Mouse (Mus musculus): ENCODE results near the gene Actl6b.

Actl6b gene

DNA sequence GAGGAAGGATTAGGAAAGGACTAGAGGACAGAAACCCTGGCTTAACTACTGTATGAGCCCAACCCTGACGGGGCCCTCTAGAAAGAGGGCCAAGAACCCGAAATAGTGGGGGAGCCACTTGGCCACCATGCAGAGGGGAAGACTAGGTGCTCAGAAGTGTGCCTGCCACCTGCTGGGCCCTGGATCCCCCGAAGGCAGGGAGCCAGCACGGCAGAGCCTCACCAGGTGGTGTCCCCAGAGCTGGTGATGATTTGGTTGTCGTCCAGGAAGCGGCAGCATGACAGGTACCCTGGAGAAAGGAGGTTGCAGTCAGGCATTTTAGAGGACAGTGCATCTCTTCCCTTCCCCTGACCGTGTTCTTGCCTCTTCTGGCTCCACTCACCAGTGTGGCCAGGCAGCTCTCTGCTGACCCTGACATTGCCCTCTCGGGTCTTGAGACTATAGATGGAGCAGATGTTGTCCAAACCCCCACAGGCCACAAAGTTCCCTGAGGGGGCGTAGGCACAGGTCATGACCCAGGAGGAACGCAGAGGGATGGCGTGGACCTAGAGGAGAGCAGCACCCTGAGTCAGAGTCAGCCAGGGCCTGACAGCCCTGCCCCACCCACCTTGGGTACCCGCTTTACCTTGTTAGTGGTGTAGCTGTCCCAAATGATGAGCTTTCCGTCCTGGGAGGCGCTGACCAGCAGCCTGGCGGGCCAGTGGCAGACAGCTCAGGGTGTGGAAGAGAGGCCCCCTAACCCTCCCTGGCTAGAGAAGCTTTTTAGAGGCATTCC, 23.9 kb upstream of the Actl6b start:
- DNase-seq (ENCODE audit: low spot score), result peak; percentile 26

GRCm38 (mm10) chr5:137530075-137530474, 23.2 kb upstream of the Actl6b start:
- no peak for DNase-seq (ENCODE audit: low spot score)

DNA sequence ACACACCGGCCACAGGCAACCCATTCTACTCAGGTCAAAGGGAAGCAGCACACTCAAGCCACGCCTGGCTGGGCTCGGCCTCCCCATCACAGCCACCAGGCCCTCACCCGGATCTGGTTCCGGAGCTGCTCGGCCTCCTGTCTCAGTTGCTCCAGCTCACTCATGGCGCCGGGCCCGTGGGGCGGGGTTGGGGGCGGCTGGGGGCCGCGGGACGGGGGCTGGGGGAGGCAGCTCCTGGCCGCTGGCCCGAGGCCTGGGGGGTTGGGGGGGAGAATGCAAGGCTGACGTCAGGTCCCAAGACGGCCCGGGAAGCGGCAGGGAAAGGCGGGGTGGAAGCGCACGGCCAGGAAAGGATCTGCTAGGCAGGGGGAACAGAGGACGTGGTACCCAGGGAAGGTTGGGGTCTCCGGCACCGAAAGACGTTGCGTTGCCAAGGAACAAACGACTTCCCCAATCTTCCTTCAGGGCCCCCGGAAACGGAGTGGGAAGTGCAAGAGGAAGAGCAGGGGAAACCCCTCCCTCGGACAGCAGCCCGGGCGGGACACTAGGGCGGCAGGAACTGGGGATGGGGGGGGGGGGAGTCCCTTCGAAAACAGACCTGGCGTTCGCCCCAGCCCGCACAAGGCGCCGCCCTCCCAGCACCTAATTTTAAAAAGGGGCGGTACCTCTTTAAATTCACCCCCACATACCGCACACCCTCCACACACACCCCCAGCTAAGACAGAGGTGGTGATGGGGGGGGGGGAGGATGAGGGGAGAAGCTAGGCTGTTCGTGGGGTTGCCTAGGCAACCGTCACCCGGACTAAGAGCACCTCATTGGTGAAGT, 22.5 kb upstream of the Actl6b start:
- DNase-seq (ENCODE audit: low spot score), result peak; percentile 81

GRCm38 (mm10) chr5:137531414-137532130, 21.7 kb upstream of the Actl6b start:
- DNase-seq (ENCODE audit: low spot score), result peak; percentile 70

DNA sequence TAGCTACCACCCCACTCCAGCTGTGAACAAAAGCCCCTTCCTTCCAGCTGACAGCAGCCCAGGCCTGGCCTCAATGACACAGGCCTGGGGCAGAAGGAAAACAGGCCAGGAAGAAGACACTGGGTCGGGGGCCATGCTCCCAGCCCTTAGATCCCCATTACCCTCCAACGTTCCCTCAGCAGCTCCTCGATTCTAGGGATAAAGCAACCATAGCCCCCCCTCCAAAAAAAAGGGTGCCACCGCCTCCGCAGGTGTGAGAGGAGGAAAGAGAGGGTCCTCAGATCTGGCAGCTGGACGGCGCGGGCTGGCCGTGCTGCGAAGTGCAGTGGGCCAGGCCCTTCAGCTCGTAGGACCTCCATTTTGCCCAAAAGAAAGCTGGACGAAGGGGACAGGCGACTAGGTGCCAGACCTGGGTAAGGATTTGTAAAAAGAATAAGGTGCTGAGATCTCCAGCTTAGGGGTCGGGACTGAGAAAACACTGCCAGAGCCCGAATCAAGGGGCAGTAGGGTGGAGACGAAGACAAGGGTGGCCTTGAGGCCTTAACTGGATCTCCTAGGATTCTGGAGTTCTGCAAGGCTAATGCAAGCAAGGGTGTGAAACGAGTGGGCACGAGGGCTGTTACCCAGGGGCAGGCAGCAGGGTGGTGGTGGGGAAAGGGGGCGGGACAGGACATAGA, 21.0 kb upstream of the Actl6b start:
- DNase-seq (ENCODE audit: low spot score), result no peak

DNA sequence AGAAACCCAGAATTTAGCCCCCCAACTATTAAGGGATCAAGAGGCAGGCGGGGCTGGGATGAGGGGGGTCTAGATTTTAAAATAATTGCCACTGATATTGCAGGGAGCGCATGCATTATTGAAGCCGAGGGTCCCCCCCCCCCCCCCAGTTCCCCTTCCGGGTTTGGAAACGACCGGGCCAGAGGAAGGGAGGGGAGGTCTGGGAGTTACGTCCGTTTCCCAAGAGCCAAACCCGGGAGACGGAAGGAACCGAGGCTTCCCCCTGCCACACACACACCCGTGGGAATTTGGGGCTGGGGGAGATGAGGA, 20.6 kb upstream of the Actl6b start:
- DNase-seq (ENCODE audit: low spot score), result no peak

DNA sequence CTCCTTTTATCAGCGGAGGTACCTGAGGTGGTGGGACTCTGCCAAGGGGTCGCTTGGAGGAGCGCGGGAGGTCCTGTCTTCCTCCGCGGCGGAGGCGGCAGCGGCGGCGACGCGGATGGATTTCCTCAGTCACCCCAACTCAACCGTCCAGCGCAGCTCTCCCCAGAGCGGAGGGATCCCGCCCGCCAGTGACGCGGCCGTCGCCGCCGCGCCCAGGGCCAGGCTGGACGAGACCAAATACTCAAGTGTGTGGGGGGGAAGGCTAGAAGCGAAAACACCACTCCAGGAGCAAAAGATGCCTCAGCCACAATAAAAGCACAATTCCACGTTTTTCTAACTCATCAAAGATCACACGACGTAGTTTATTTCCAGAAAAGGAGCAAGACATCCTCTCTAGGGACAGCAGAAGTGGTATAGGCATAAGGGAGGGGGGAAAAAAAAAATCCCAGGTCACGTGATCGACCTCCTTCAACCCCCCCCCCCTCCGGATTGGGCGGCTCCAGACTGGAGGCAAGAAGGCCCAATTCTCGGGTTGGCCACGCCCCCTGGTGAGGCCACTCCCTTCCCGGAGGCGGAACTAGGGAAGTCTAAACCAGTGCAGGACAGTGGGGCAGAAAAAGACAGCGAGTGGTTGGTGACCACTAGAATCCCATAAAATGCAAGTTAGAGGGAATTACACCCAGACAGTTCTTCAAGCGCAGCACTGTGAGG, 20.0 kb upstream of the Actl6b start, which contains the start of the genes Epo and Gnb2:
Gene Epo, minus strand, starts transcription at position 126 of the 711 bp plus-strand sequence.
Gene Gnb2, minus strand, starts transcription at position 394 of the 711 bp plus-strand sequence.
- peak; percentile 99 for DNase-seq (ENCODE audit: low spot score)

DNA sequence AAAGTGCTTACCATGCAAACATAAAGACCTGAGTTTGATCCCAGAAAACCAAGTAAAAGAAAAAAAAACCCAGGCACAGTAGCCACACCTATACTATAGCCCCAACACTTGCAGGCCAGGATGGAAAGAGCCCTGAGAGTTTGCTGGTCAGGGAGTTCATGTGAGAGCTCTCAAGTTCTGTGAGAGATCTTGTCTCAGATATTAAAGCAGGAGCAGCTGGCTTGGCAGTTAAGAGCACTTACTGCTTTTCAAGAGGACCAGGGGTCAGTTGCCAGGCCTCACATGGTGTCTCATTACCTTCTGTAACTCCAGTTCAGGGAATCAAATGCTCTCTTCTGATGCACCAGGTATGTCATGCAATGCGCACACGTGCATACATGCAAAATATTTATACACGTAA, 18.6 kb upstream of the Actl6b start:
- DNase-seq (ENCODE audit: low spot score), result no peak

GRCm38 (mm10) chr5:137535318-137535717, 18.0 kb upstream of the Actl6b start:
- no peak for DNase-seq (ENCODE audit: low spot score)

DNA sequence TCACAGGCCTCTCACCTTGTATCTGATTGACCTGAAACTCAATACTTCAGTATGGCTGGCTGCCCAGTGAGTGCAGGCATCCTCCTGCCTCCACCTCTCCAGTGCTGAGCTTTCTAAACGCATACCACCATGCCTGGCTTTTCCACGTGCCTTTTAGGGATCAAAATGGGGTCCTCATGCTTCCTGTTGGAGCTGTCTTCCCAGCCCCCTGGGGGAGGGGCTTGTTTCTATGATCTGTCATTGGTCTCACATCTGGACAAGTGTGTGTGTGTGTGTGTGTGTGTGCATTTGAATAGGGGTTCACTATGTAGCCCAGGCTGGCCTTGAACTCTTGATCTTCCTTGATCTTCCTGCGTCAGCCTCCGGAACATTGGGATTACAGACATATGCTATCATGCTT, 15.9 kb upstream of the Actl6b start:
- DNase-seq (ENCODE audit: low spot score), result no peak

GRCm38 (mm10) chr5:137539291-137539801, 14.0 kb upstream of the Actl6b start:
- no peak for DNase-seq (ENCODE audit: low spot score)

GRCm38 (mm10) chr5:137540991-137541390, 12.3 kb upstream of the Actl6b start:
- no peak for DNase-seq (ENCODE audit: low spot score)

GRCm38 (mm10) chr5:137541768-137542540, 11.4 kb upstream of the Actl6b start:
- DNase-seq (ENCODE audit: low spot score), result no peak

DNA sequence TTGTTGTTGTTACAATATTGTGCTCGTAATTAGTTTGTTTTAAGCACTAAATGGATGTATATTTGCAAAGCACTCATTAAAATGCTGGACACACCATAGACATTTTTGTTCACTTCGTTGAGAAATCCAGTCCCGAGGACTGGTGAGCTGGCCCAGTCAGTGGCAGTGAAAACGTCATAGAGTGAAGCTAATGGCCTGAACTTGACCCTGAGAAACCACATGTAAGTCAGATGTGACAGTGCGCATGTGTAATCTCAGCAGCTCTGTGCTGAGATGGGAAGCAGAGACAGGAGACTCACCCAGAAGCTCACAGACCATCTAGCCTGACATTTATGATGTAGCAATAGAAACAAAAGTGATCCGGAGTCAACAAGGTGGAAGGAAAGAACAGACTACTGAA, 8.4 kb upstream of the Actl6b start:
- no peak for DNase-seq (ENCODE audit: low spot score)

GRCm38 (mm10) chr5:137545596-137545995, 7.7 kb upstream of the Actl6b start:
- DNase-seq (ENCODE audit: low spot score), result no peak

DNA sequence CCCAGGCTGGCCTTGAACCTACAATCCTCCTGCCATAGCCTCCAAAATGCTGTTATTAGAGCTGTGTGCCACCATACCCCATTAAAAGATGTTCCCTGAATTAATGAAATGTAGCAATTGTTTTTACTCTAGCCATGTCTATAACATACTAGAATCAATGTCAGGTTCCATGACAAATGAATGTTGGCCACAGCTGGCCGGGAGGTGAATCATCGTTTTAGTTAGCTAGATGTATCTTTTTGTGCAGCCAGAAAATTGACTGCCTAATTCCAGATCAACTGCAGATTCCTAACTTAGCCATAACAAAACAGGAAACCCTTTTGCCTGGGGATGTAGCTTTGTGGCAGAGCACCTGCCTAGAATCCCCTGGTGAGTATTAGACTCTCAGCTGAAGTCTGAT, 3.5 kb upstream of the Actl6b start:
- no peak for DNase-seq (ENCODE audit: low spot score)

GRCm38 (mm10) chr5:137551119-137551518, 2.2 kb upstream of the Actl6b start:
- DNase-seq (ENCODE audit: low spot score), result no peak

DNA sequence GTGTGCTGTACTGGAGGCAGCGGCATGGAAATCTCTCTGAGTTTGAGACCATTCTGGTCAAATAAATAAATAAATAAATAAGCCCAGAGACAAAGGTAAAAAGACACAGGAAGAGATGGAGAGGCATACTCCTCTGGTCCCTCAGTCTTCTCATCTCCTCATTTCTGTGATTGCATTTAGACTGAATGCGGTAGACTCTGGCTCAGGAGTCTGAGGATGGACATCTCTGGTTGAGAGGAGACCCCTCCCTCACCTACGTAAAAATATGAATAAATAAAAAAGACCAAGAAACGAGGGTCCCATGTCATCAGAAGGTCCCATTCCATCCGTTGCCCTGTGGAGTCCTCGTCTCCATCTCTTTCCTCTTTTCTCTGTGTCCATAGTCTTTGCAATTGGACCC, 317 bp upstream of the Actl6b start:
- no peak for DNase-seq (ENCODE audit: low spot score)

DNA sequence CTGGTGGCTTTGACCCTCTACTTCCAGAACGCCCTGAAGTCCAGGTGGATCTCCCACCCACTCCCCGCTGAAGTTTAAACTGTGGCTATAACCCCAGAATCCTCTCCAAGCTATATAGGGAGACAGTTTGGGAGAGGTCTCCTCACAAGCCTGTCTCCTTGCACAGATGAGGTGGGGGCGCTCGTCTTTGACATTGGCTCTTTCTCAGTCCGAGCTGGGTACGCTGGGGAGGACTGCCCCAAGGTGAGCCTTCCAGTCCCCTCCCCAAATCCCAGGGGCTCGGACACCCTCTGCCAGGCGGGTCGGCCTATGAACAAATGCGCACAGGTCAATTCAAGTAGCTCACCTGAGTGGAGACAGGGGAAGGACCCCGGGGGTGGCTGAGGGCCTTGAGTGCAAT, 581 bp downstream of the Actl6b start:
- no peak for DNase-seq (ENCODE audit: low spot score)

- DNase-seq (ENCODE audit: low spot score), result no peak
Measured at GRCm38 (mm10) chr5:137561556-137561955, 8.2 kb downstream of the Actl6b start.
